Mouse (Mus musculus): ENCODE data around the gene 1700047I17Rik2.
"Not testable (repeated sequence)": the region's sequence is repeated elsewhere in the genome, so short reads cannot be mapped to it uniquely, and the experiment has no call there.

The 1700047I17Rik2 gene

GRCm38 (mm10) chr12:55199306-55199705, at the start of gene 1700047I17Rik2:
1700047I17Rik2 (plus strand) TSS chr12:55199592.
- DNase-seq (ENCODE audit: low spot score in 2 of 2): not testable (repeated sequence)

DNA sequence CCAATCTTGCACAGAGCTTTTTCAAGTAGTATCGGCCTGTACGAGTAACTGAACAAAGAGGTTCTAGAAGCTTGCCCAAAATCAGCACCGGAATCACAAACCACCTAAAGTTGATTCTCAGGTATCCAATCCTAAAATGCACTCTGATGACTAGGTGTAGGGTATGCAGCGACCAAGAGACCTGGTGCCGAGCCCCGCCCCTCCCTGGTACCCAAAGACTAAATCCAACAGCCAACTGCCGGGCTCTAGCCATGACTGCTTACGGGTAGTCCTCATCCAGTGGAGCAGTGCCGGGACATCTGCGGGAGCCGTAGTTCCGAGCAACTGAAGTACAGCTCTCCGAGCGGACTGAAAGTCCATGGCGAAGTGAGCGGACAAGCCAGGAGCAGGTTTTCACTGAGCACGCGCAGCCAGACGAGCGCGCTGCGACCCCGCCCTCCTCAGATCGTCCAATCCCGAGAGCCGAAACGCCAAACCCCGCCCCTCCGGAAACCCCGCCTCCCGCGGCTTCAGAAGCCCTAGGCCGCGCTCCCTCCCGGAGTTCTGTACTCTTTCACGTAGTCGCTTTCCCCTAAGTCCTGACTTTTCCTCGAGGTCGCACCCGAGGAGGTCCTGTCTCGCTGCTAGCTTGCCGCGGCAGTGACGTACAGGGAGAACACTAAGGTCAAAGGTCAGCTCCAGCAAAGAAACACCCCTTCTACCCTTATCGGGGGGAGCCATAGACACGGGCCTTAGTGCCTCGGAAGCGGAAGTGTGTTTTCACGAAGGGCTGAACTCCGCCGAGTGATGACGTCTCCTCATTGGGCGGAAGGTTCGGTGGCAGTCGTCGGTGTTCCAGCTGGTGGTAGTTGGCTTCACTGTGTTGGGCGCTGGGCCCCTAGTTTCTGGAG, 44.6 kb upstream of the 1700047I17Rik2 start, which contains the start of gene Srp54b:
Gene Srp54b (plus strand): TSS at position 546 of the 890 bp plus-strand sequence.
- DNase-seq (ENCODE audit: low spot score in 2 of 2): not testable (repeated sequence)

- not testable (repeated sequence) for DNase-seq (ENCODE audit: low spot score in 2 of 2)
These were observed 44.0 kb upstream of the 1700047I17Rik2 start for GRCm38 (mm10) chr12:55155449-55155783.

- not testable (repeated sequence) for DNase-seq (ENCODE audit: low spot score in 2 of 2)
These were observed 32.3 kb upstream of the 1700047I17Rik2 start for GRCm38 (mm10) chr12:55167034-55167557.

DNA sequence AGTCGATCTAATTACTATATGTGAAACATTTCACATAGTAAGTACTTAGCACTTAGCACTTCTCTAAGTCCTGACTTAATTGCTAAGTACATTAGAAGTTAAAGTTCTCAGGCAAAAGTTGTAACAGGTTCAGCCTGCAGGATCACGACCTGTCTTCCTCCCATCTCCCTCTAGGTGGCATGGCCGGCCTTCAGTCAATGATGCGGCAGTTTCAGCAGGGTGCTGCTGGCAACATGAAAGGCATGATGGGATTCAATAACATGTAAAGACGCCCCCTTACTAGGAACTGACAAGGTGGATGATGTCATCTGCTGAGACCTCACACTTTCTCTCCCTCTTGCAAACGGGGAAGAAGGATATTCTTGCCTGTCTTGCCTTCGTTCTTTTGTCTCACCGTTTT, 11.7 kb upstream of the 1700047I17Rik2 start:
- DNase-seq (ENCODE audit: low spot score in 2 of 2): not testable (repeated sequence)

- DNase-seq (ENCODE audit: low spot score in 2 of 2): not testable (repeated sequence)
These were observed 10.3 kb upstream of the 1700047I17Rik2 start for GRCm38 (mm10) chr12:55189127-55189526.

DNA sequence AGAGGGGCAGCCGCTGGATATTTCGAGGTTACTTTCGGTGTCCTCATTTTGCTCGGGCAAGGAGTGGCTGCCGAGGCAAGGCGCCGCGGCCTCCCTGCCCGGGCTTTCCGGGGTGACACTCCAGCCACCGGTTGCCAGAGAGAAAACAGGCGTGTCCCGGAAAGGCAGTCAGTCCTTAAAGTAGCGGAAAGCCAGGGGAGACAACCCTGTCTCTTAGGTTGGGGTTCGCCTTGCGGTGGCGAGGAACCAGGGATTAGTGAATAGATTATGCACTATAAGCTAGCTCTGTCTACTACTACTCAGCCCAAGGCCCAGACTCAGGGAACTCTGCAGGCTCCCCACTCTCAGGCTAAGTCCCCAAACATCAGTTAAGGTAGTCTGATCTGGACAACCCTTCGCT, 407 bp downstream of the 1700047I17Rik2 start:
- DNase-seq (ENCODE audit: low spot score in 2 of 2): not testable (repeated sequence)

GRCm38 (mm10) chr12:55212944-55213343, 13.6 kb downstream of the 1700047I17Rik2 start:
- not testable (repeated sequence) for DNase-seq (ENCODE audit: low spot score in 2 of 2)

GRCm38 (mm10) chr12:55229626-55230519, 30.5 kb downstream of the 1700047I17Rik2 start, which contains the start of gene Srp54c:
Srp54c (plus strand) TSS chr12:55230168.
- DNase-seq (ENCODE audit: low spot score in 2 of 2): not testable (repeated sequence)

DNA sequence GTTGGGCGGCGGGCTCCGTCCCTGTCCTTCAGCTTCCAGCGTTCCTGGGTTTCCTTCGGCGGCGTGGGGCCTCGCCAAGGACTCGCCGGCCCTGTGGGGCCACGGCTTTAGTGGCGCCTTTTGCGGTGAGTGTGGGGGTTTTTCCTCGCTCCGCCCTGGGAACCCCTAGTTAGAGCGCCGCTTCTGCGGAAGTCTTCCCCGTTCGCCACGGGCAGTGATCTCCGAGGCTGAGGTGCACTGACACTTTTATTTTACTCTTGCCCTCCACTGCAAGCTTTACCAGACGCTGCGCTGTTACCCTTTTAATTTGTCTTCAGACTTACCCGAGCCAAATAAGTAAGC, 31.1 kb downstream of the 1700047I17Rik2 start:
- not testable (repeated sequence) for DNase-seq (ENCODE audit: low spot score in 2 of 2)

- not testable (repeated sequence) for DNase-seq (ENCODE audit: low spot score in 2 of 2)
These were observed 42.9 kb downstream of the 1700047I17Rik2 start for GRCm38 (mm10) chr12:55242243-55242642.

- not testable (repeated sequence) for DNase-seq (ENCODE audit: low spot score in 2 of 2)
These were observed 62.6 kb downstream of the 1700047I17Rik2 start for GRCm38 (mm10) chr12:55261950-55262349.

GRCm38 (mm10) chr12:55263385-55263784, 64.0 kb downstream of the 1700047I17Rik2 start:
- not testable (repeated sequence) for DNase-seq (ENCODE audit: low spot score in 2 of 2)

Data from right cerebral cortex, postnatal 36 days (tissue).